Mouse (Mus musculus): Measurements from ENCODE around the gene Rnpep. TPM values are rescaled to one million over a fixed set of nuclear protein-coding genes. Genes with fewer than 3 reads are reported as not detected.
A peak's percentile ranks its signal among the peaks of the same experiment; 100 is the strongest.

Gene Rnpep
- polyA plus RNA-seq (2012; rRNA removed), result 50.6 and 70.7 TPM in 2 replicates

DNA sequence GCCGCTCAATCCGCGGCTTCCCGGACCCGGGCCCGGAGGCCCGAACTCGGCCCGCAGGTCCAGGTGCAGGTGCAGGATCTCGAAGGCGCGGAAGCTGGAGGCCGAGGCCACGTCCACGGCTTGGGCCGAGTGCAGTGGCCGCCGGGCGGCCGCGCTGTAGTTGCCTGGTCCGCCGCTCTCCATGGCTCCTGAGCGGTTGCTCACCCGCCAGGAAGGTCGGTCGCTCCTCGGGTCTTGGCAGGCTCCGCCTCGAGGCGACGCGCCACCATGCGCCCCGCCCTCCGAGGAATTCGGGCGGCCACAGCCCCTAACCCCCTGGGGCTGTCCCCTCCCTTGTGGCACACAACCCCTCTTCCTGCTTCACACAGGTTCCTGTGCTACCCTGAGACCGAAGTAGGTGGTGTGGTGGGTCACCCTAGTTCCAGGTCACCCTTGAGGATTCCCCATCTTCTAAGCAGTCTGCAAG lies at the start of gene Rnpep:
TSS of gene Rnpep (minus strand) at position 259 of the 466 bp plus-strand sequence.
- DNase-seq (ENCODE audit: low read depth), result no peak

GRCm38 (mm10) chr1:135330578-135330977 lies 46.7 kb upstream of the Rnpep start:
- peak; percentile 91 for DNase-seq (ENCODE audit: low read depth)

GRCm38 (mm10) chr1:135328368-135328767 lies 44.5 kb upstream of the Rnpep start:
- DNase-seq (ENCODE audit: low read depth), result no peak

- no peak for DNase-seq (ENCODE audit: low read depth)
Observed at GRCm38 (mm10) chr1:135325934-135326333, 42.0 kb upstream of the Rnpep start.

GRCm38 (mm10) chr1:135324571-135324970 lies 40.7 kb upstream of the Rnpep start, which contains the start of gene Lmod1:
TSS of gene Lmod1 (plus strand) at chr1:135324807.
- no peak for DNase-seq (ENCODE audit: low read depth)

DNA sequence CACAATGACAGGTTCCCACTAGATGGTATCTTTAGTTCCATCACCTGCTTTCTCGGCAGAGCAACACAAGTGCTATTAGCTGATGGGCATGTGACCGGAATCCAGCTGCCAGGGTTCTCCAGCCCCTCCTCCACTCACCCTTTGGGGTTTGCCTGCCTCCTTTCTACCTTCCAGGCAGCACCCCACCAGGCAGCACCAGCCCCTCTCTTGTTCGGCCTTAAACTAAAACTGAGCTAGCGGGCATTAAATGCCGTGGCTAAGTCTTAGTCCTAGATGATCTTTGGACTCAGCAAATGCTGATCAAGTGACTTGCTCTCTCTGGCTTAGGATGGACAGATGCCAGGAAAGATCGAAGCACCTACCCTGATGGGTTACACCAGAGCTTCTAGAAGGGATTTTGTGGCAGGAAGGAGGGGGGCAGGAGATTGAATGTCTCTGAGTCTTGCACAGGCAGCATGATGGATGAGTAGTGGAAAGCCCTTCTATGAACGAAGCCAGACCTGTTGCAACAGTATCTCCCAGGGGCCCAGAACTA lies 39.5 kb upstream of the Rnpep start:
- no peak for DNase-seq (ENCODE audit: low read depth)

GRCm38 (mm10) chr1:135313284-135314031 lies 29.6 kb upstream of the Rnpep start, which contains the start of gene Timm17a:
TSS of gene Timm17a (minus strand) at chr1:135313778.
- DNase-seq (ENCODE audit: low read depth), result no peak

DNA sequence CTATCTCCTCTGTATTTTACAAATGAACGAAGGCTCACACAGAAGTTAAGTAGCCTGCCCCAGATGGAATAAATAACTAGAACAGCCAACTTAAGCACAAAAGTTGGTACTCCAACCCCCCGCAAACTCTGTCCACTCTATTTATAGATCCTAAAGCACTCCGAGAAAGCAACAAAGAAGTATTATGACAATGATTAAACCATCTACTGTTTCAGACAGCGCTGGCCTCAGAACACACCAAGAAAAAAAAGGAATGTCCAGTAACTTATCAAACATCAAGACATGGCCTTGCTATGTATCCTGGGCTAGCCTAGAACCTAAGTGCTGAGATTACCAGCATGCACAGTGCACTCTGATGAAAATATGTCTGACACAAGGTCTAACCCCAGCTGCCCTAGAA lies 28.3 kb upstream of the Rnpep start:
- no peak for DNase-seq (ENCODE audit: low read depth)

GRCm38 (mm10) chr1:135311356-135311755 lies 27.5 kb upstream of the Rnpep start:
- no peak for DNase-seq (ENCODE audit: low read depth)

GRCm38 (mm10) chr1:135290908-135291307 lies 7.0 kb upstream of the Rnpep start:
- DNase-seq (ENCODE audit: low read depth), result no peak

- DNase-seq (ENCODE audit: low read depth), result no peak
Observed at GRCm38 (mm10) chr1:135286311-135286710, 2.4 kb upstream of the Rnpep start.

GRCm38 (mm10) chr1:135283287-135283825 lies 528 bp downstream of the Rnpep start:
- no peak for DNase-seq (ENCODE audit: low read depth)

DNA sequence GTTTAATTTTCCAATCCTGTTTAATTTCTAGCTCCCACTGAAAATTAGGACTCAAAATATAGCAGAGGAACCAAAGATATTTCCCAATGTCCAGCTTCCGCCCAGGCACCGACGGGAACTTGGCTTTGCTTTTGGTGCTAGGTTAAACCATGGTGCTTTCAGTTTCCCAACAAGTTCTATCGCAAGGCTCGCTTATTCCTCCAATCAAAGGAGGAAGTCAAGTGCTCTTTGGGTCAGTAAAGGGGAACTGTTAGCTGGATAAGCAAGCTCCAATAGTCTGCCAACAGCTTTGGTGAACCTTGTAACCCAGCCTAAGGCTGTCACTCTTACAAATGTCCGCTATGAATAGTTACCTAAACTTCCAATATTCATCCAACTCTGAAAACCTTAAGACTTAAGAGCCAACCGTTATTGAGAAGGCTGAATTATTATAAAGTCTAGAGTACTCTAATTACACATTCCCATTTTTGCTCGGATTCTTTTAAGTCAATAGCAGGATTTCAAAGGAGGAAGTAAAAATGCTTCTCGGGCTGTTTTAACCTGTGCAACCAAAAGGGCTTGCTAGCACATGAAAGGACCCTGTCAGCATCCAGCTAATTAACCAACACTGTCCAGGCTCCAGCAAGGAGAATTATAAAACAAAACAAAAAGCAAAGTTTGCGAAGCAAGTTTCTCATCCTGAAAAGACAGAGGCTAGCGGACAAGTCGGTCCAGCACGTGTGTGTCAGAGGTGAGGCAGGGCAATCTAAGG lies 1.2 kb downstream of the Rnpep start:
- no peak for DNase-seq (ENCODE audit: low read depth)

- DNase-seq (ENCODE audit: low read depth), result no peak
Observed at GRCm38 (mm10) chr1:135281841-135282240, 2.0 kb downstream of the Rnpep start.

GRCm38 (mm10) chr1:135280646-135281045 lies 3.2 kb downstream of the Rnpep start:
- no peak for DNase-seq (ENCODE audit: low read depth)

- DNase-seq (ENCODE audit: low read depth), result no peak
Observed at GRCm38 (mm10) chr1:135271371-135271770, 12.5 kb downstream of the Rnpep start.

- DNase-seq (ENCODE audit: low read depth), result no peak
Observed at GRCm38 (mm10) chr1:135267663-135268446, 16.0 kb downstream of the Rnpep start.

- DNase-seq (ENCODE audit: low read depth), result no peak
Observed at GRCm38 (mm10) chr1:135265834-135266233, 18.1 kb downstream of the Rnpep start.

DNA sequence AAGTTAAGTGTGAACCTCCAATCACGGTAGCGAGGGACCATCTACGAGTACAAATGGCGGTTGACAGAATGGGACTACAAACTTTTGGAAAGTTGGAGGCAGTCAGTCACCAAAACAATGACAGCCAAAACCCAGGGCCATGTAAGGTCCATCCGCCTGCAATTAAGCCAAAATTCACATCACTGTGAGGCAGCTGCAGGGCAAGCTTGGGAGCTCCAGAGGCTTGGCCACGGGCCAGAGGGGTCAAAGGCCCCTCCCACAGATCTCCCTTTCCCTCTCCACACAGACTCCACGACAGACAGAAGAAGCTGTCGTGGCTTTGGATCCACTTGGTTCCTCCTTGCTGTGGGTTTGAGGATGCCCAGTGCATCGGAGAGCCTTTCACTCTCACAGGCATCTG lies 20.6 kb downstream of the Rnpep start:
- no peak for DNase-seq (ENCODE audit: low read depth)

- DNase-seq (ENCODE audit: low read depth), result no peak
Observed at GRCm38 (mm10) chr1:135262329-135262728, 21.6 kb downstream of the Rnpep start.

DNA sequence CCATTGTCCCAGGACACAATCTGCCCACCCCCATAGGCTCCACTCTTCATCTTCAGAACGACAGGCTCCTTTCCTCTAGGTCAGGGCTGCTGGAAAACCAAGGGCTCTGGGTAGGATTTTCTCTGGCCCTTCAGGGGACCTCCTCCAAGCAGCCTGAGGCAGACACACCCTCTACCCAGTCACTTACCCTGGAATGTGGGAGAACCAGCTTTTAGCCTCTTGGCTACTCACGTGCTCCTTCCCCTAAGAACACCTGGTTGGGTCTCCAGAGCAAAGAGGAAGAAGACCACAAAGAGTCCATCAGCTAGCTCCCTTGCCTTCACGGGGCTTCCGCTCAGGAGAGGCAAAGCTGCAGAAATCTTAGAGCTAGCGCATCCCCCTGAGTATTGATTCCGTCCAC lies 23.0 kb downstream of the Rnpep start:
- DNase-seq (ENCODE audit: low read depth), result no peak

DNA sequence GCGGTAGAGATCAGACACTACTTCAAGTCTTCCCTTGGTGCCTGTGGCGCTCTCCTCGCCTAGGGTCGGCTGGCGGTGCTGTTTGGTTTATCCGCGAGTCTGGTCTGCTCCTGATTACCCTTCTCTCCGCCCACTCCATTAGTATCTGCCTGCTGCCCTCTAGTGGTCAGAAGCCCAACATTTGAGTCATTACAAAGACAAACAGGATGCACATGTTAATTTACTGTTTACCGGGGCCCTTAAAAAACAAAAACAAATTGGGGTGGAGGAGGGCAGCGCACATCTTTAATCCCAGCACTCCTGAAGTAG lies 24.8 kb downstream of the Rnpep start:
- DNase-seq (ENCODE audit: low read depth), result no peak

Data from gonadal fat pad, adult 2 months (tissue).